Mouse (Mus musculus) adrenal gland, postnatal 4 days (tissue): Measurements from ENCODE around the gene Gsdma3. TPM values are rescaled to one million over a fixed set of nuclear protein-coding genes. Genes with fewer than 3 reads are reported as not detected.
"Not testable (repeated sequence)": the region's sequence is repeated elsewhere in the genome, so short reads cannot be mapped to it uniquely, and the experiment has no call there.

Experiments used
- DNase-seq, 2 experiments: peaks; one replicate each; pipeline ENCODE4 v3.0.0; 2021 to 2022; ENCODE audit warnings: low spot score in 2 of 2, mixed read lengths in 2 of 2
- total RNA-seq, 2 experiments: library from RNA; stranded (reverse); gene quantifications; 2 replicates each; pipeline ENCODE4 v1.2.3; 2021

Gsdma3 gene
- total RNA-seq, 2 experiments from 2014 or later: 12.0 to 14.5 TPM

GRCm38 (mm10) chr11:98664091-98664490 lies 37.9 kb downstream of the Gsdma3 start, which contains the start of gene Gsdma:
Gene Gsdma (plus strand): TSS chr11:98664351.
- DNase-seq: no peak

GRCm38 (mm10) chr11:98668984-98669383 lies 42.8 kb downstream of the Gsdma3 start:
- DNase-seq: no peak

GRCm38 (mm10) chr11:98671284-98671815 lies 45.2 kb downstream of the Gsdma3 start:
- no peak for DNase-seq

- no peak for DNase-seq
Measured at GRCm38 (mm10) chr11:98671857-98672256, 45.7 kb downstream of the Gsdma3 start.

- no peak for DNase-seq
Measured at GRCm38 (mm10) chr11:98672482-98672881, 46.3 kb downstream of the Gsdma3 start.

- DNase-seq: peak in 1 of 2 experiments; percentile 41
Measured at GRCm38 (mm10) chr11:98673136-98673535, 47.0 kb downstream of the Gsdma3 start.

- DNase-seq: no peak
Measured at GRCm38 (mm10) chr11:98675829-98676363, 49.7 kb downstream of the Gsdma3 start.

GRCm38 (mm10) chr11:98680023-98680422 lies 53.9 kb downstream of the Gsdma3 start:
- DNase-seq: no peak

GRCm38 (mm10) chr11:98680595-98680994 lies 54.4 kb downstream of the Gsdma3 start:
- not testable (repeated sequence) for DNase-seq

- DNase-seq: no peak
Measured at GRCm38 (mm10) chr11:98681186-98681585, 55.0 kb downstream of the Gsdma3 start.

- DNase-seq: peak; percentile 94 to 95
Measured at GRCm38 (mm10) chr11:98681786-98682745, 55.9 kb downstream of the Gsdma3 start, which contains the start of gene Psmd3. Gene Psmd3 (plus strand): TSS chr11:98682554.

GRCm38 (mm10) chr11:98682811-98683210 lies 56.7 kb downstream of the Gsdma3 start:
- DNase-seq: no peak

GRCm38 (mm10) chr11:98685642-98686041 lies 59.5 kb downstream of the Gsdma3 start:
- DNase-seq: no peak

GRCm38 (mm10) chr11:98686976-98687375 lies 60.8 kb downstream of the Gsdma3 start:
- DNase-seq: no peak

Other genes with a start within 250 kb of the Gsdma3 start
- 10 to 100 TPM in 1 of 2 experiments, 1 to 10 TPM in 1; 8.6 to 16.7 TPM for gene Tcap, start 242.5 kb upstream of the Gsdma3 start, total RNA-seq
- 100 to 1,000 TPM; 686 to 903 TPM for gene Pnmt, start 239.9 kb upstream of the Gsdma3 start, total RNA-seq
- 10 to 100 TPM in 1 of 2 experiments, 1 to 10 TPM in 1; 9.7 to 11.0 TPM for gene Pgap3, start 225.9 kb upstream of the Gsdma3 start, total RNA-seq
- gene Erbb2, start 213.9 kb upstream of the Gsdma3 start, total RNA-seq: 10 to 100 TPM; 10.8 to 19.4 TPM
- 10 to 100 TPM; 53.5 to 55.3 TPM for gene Mien1, start 187.4 kb upstream of the Gsdma3 start, total RNA-seq
- gene Grb7, start 180.0 kb upstream of the Gsdma3 start, total RNA-seq: 10 to 100 TPM in 1 of 2 experiments, 1 to 10 TPM in 1; 5.9 to 10.3 TPM
- 1 to 10 TPM in 1 of 2 experiments, under 1 TPM in 1; 0.36 to 1.4 TPM for gene Ikzf3, start 80.3 kb upstream of the Gsdma3 start, total RNA-seq
- gene Zpbp2, start 75.3 kb upstream of the Gsdma3 start, total RNA-seq: under 1 TPM in 1 of 2 experiments, not detected in 1; 0.45 TPM
- gene Ormdl3, start 39.0 kb upstream of the Gsdma3 start, total RNA-seq: 10 to 100 TPM; 74.7 to 84.1 TPM
- not detected for gene Lrrc3c, start 28.1 kb upstream of the Gsdma3 start, total RNA-seq
- 10 to 100 TPM; 23.3 to 26.6 TPM for gene Gm12355, start 699 bp upstream of the Gsdma3 start, total RNA-seq
- under 1 TPM; 0.25 to 0.48 TPM for gene Gsdma2, start 20.4 kb downstream of the Gsdma3 start, total RNA-seq
- not detected for gene Gsdma, start 38.0 kb downstream of the Gsdma3 start, total RNA-seq
- gene Psmd3, start 56.2 kb downstream of the Gsdma3 start, total RNA-seq: 100 to 1,000 TPM; 137 to 147 TPM
- gene Csf3, start 74.9 kb downstream of the Gsdma3 start, total RNA-seq: not detected
- 10 to 100 TPM; 75.7 to 84.8 TPM for gene Med24, start 103.1 kb downstream of the Gsdma3 start, total RNA-seq
- 100 to 1,000 TPM; 181 to 195 TPM for gene Thra, start 114.3 kb downstream of the Gsdma3 start, total RNA-seq
- gene Nr1d1, start 149.0 kb downstream of the Gsdma3 start, total RNA-seq: 100 to 1,000 TPM; 104 to 115 TPM
- 100 to 1,000 TPM; 119 to 121 TPM for gene Msl1, start 169.2 kb downstream of the Gsdma3 start, total RNA-seq
- 10 to 100 TPM; 45.2 to 54.8 TPM for gene Casc3, start 178.5 kb downstream of the Gsdma3 start, total RNA-seq
- 1 to 10 TPM; 2.6 to 3.0 TPM for gene Rapgefl1, start 210.4 kb downstream of the Gsdma3 start, total RNA-seq
- gene Wipf2, start 237.3 kb downstream of the Gsdma3 start, total RNA-seq: 10 to 100 TPM; 18.4 to 19.7 TPM